Mouse (Mus musculus) CH12.LX (cell line): Measurements from ENCODE around the gene Ccdc58.

Experiments used
- CHD1 ChIP-seq: IDR thresholded peaks from 2 replicates; pipeline ENCODE4 v1.6.1; 2012; ENCODE audit warnings: low read depth, low read length, improper control_type of control experiment, inconsistent platforms
- CTCF ChIP-seq, 2 experiments: IDR thresholded peaks in 1 of 2; conservative IDR thresholded peaks in 1 of 2; 2 replicates each; pipeline ENCODE4 v1.5.1; 2011 to 2012; ENCODE audit warnings: low read depth in 2 of 2, low read length in 2 of 2, improper control_type of control experiment in 1 of 2, inconsistent platforms in 1 of 2, mild to moderate bottlenecking in 1 of 2, moderate library complexity in 1 of 2
- E2F4 ChIP-seq: IDR thresholded peaks from 2 replicates; pipeline ENCODE4 v1.6.1; 2011; ENCODE audit warnings: low read depth, low read length, improper control_type of control experiment; ENCODE audit not compliant: insufficient replicate concordance
- EP300 ChIP-seq: IDR thresholded peaks from 2 replicates; pipeline ENCODE4 v1.6.1; 2011; ENCODE audit warnings: low read length, improper control_type of control experiment
- POLR2A ChIP-seq: IDR thresholded peaks from 2 replicates; pipeline ENCODE4 v1.6.1; 2011; ENCODE audit warnings: low read depth, mild to moderate bottlenecking, improper control_type of control experiment, low read length
- POLR2AphosphoS2 ChIP-seq: IDR thresholded peaks from 2 replicates; pipeline ENCODE4 v1.6.1; 2011; ENCODE audit warnings: low read depth, low read length, improper control_type of control experiment
- UBTF ChIP-seq: IDR thresholded peaks from 2 replicates; pipeline ENCODE4 v1.6.1; 2012; ENCODE audit warnings: low read depth, mild to moderate bottlenecking, inconsistent platforms, low read length, improper control_type of control experiment, moderate library complexity

GRCm38 (mm10) chr16:36079916-36080315, 8.4 kb downstream of the Ccdc58 start:
- TF ChIP-seq EP300 (no peak), CTCF (conservative IDR thresholded peaks at IDR 0.05 in 1 of 2, IDR thresholded peaks at IDR 0.05 in 1 of 2; ENCODE audit: low read depth in 2 of 2, low read length in 2 of 2) (no peak), UBTF (no peak), E2F4 (no peak), POLR2AphosphoS2 (no peak), POLR2A (no peak), CHD1 (no peak)
